Mouse (Mus musculus): Measurements from ENCODE around the gene Sesn1. TPM values are rescaled to one million over a fixed set of nuclear protein-coding genes. Genes with fewer than 3 reads are reported as not detected.
"Not testable (repeated sequence)": the region's sequence is repeated elsewhere in the genome, so short reads cannot be mapped to it uniquely, and the experiment has no call there.

Gene Sesn1
- total RNA-seq (2021) = 10 to 100 TPM; 37.1 to 38.6 TPM
- long read RNA-seq, experiment 1, transcript Sesn1-202 (10 exons, 3,809 nt) = minor isoform, 6 of 46 reads
- long read RNA-seq, experiment 1, transcript Sesn1-201 (10 exons, 2,600 nt) = major isoform, 32 of 46 reads
- long read RNA-seq, experiment 1, partial matches to known transcripts = 6 of 46 reads
- long read RNA-seq, experiment 1, other reads (novel, unspliced or antisense) = 2 of 46 reads
- long read RNA-seq, experiment 2, transcript Sesn1-201 (10 exons, 2,600 nt) = major isoform, 47 of 61 reads
- long read RNA-seq, experiment 2, transcript Sesn1-202 (10 exons, 3,809 nt) = minor isoform, 6 of 61 reads
- long read RNA-seq, experiment 2, partial matches to known transcripts = 4 of 61 reads
- long read RNA-seq, experiment 2, other reads (novel, unspliced or antisense) = 4 of 61 reads

DNA sequence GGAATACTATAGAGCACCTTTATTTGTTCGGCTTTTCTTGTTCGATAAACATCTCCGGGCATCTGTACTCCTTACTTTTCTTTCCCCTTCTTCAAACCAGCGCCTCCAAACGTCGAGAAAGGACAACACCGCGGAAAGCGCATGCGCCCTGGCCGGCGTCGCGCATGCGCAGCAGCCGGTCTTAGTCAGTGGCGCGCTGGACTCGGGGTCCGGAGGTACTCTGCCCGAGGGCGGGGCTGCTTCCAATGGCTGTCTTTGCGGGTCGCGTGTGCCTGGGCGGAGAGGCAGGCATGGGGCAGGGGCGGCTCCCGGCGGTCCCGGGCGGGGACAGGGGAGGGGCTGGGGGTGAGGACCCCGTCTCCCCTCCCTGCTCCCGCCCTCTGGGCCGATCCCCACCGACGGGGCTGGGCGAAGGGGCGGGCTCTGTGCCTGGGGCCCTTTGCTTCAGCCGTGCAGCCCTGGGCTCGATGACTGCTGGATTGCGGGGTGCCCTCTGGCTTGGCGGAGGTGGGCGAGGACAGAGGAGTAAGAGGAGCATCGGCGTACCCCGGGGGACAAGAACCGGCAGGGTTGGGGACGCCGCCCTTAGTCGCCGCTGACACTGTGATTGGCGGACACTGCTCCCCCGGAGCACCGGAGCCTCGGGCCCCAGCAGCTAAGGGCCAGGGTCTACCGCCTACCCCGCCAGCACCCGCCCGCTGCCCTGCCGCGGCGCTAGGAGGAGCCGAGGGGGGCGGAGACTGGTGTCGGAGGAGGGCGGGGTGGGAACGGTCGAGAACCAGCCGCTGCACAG, at the start of gene Sesn1, which contains the start of gene Cep57l1:
TSS of gene Sesn1 (plus strand) at position 165 of the 793 bp plus-strand sequence.
TSS of gene Cep57l1 (minus strand) at position 101 of the 793 bp plus-strand sequence.
- DNase-seq (ENCODE audit: low spot score in 2 of 2) = peak; percentile 95

DNA sequence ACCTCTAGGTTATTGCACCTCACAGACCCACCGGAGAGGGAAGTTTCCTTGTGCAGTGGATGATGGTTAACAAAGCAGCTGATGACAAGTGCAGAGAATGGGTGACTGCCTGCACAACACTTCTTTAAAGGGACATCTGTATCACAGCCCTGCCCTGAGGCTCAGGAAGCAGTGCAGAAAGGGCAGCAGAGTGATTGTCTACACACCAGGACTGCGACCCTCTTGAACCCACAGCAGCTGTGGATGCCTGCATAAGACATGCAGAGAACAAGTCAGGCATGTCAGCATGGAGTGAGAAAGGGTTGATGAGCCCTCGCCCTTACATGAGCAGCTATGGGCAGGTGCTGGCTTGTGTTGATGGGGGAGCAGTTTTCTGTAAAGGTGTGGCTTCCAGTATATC, 48.9 kb upstream of the Sesn1 start:
- DNase-seq (ENCODE audit: low spot score in 2 of 2) = no peak

DNA sequence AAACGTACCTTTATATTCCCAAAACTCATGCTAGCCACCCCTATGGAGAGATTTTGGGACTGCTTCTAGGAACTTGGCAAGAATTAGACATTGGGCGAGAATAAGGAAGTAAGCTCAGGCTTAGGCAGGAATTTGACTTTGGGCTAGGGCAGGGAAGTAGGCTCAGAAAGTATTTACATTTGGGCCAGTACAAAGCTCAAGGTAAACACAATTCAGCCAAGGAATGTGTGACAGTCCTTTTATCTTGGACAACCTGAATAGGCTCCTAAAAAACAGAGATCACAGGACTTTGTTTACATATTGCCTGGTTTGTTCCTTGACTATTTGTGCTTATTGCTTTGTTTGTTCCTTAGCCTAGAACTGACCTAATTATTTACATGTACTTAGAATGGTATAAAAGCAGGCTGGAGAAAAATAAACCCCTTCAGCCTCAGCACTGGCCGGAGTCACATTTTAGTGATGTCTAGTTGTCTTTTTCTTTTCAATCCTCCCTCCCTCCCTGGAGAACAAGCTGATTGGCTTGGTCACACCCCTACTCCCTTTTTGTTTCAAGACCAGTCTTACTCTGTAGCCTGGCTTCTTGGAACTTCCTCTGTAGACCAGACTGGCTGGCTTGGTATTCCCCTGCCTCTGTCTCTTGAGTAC, 45.9 kb upstream of the Sesn1 start:
- DNase-seq (ENCODE audit: low spot score in 2 of 2) = no peak

DNA sequence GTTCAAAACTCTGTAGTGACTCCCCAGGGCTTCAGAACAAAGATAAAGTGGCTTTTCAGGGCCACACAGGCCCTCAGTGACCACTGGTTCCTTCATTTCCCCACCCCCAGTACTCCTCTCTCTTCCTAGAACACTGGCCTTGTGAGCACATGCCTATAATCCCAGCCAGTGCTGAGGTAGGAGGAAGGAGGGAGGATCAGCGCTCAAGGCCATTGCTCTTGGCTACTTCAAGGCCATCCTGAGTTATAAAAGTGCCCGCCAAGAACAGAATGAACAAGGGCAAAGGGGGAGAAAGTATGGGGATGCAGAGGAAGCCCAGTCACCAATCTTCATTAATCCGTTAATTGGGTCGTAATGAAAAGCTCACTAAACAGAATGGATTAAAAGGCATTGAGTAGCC, 44.1 kb upstream of the Sesn1 start:
- no peak for DNase-seq (ENCODE audit: low spot score in 2 of 2)

DNA sequence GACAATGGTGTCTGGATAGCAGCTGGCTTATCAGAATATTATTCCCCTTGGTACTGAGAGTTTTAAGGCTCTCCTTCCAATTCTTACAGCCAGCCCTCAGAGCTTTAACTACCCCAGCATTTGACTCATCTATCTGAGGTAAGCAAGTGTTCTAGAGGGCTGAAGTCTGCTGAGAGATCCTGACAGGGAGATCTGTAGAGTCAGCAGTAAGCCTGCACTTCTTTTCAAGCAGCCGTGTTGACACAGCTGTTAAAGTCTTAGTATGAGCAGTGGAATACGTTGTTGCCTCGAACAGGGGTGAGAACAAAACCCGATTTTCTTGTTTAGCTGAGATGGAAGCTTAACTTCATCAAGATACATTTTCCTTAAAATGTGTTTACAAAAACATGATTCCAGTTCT, 43.5 kb upstream of the Sesn1 start:
- DNase-seq (ENCODE audit: low spot score in 2 of 2) = no peak

DNA sequence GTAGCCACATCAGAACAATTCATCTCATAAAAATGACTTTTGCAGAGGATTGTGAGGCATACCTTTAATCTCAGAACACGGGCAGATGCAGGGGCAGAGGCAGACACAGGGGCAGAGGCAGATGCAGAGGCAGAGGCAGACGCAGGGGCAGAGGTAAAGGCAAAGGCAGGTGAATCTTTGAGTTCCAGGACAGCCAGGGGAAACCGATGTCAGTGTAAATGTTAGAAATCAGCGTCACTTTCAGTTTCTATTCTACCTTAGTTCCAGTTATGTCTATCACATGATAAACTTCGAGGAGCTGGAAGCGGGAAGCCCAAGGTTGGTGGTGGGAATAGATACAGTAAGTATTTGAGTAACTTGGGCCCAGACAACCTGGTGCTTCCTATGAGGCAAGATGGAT, 42.5 kb upstream of the Sesn1 start:
- DNase-seq (ENCODE audit: low spot score in 2 of 2) = no peak

DNA sequence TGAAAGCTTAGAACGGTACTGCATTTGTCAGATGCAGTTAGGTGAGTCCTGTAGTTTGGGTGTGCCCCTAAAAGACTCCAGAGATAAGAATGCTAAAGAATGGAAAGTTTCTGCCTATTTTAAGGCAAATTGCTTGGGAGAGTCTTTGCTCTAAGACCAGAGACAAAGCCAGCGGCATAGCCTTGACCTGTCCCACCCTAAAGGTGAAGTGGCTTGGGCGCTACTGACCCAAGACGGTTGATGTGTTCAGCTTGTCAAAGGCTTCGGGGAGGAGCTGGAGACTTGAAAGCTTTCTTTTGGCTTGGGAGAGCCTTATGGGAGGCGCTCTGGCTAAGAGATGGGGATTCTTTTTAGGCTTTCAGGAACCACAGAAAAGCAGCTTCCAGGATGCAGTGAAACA, 17.4 kb upstream of the Sesn1 start:
- DNase-seq (ENCODE audit: low spot score in 2 of 2) = no peak

DNA sequence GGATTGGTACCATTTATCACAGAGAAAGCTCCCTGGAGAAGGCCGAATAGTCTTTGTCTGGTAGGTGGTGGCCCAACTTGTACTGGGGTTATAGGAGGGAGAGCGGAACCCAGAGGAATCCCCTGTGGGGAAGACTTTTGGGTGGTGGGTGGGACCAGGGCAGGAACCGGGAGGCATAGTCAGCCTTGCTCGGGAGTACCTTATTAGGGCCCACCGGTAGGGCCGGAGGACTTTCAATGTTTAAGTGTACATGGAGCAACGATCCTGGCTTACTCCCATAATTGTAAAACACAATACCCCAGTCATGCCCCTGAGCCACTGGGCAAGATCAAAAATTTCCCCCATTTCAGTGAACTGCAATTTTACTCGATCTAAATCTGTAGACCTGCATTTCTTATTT, 12.5 kb upstream of the Sesn1 start:
- DNase-seq (ENCODE audit: low spot score in 2 of 2) = no peak

DNA sequence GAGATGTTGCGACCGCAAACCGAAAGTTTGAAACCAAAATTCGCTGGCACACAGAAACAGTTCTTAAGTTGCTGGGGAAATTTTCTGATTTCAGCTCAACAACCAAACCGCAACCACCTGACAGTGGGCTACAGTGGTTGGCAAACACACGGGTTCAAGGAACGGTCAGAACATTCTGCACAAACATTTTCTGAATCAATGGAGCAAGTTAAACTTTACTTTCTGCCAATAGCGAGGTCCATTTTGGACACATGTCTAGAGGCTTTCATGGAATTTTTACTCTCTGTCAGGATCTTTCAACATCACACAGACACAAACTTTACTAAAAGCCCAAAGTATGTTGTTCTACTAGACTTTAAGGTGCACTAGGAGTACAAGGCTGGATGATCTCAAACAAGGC, 6.3 kb upstream of the Sesn1 start:
- DNase-seq (ENCODE audit: low spot score in 2 of 2) = no peak

DNA sequence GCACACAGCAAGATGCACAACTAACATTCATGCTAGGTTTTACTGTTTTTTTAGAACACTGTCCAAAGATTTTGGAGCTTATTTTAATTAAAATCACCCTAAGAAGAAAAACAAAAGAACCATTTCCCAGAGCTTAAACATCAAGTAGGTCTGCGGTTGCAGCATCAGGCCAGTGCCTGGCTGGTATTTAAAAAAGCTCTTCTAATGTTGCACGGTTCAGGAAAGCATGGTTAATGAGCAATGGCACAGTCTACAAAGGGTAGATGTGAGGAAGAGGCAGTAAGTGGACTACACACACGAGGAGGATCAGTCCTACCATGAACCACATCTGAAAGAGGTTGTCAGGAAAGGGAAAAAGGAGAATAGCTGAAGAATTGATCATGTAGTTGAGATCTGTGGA, 5.0 kb upstream of the Sesn1 start:
- no peak for DNase-seq (ENCODE audit: low spot score in 2 of 2)

DNA sequence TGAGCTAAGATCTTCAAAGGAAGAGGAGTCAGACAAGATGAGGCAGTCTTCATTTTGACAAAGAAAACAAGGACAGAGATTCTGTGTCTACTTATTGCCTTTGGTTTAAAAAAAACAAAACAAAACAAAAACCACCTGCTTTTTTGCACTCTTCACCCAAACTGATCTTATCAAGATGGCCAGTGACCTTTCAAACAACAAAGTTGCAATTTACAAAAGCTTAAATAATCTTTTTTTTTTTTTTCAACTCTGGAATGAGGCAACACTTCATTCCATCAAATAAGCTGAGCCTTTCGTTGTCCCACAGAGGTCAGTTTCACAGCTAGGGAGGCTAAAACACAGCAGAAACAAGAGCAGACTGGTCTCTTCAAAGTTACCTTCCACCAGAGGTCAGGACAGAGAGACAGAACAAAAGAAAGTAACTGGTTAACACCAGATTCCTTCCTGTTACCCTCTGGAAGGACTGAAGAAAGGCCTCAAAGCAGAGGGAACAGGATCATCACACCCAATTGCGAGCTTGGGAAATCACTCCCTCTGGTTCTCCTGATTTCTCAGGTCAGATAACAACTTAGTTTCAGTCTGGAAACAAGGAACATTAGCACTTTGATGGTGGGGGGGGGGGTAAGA, 3.9 kb upstream of the Sesn1 start:
- DNase-seq (ENCODE audit: low spot score in 2 of 2) = no peak

DNA sequence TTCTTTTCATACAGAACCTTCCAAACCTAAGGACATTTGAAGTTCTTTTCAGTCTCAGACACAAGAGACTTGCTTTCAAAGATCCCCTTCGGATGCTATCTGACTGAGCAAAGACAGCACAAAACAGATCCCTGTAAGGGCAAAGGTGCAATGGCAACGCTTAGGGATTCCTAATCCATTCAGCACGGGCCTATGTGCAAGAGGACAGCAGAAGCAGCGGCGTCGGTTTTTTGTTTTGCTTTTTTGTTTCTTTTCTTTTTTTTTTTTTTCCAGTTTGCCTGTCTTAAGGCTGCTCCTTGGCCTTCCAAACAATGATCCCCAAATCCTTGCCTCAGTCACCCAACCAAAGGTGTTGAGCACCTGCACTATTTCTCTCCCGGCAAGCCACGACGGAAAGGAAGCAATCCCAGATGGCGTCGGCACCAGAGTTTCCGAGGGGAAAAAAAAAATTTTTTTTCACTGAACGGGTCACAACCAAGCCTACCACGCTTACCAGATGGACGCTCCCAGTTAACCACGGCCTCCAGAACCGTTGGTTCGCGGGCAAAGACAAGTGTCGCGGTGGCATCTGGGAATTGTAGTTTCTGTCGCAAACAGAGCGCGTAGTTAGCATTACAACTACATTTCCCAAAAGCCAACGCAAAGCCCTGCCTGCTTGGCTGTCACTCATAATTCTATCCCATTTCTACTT, 510 bp upstream of the Sesn1 start:
- DNase-seq (ENCODE audit: low spot score in 2 of 2) = no peak

DNA sequence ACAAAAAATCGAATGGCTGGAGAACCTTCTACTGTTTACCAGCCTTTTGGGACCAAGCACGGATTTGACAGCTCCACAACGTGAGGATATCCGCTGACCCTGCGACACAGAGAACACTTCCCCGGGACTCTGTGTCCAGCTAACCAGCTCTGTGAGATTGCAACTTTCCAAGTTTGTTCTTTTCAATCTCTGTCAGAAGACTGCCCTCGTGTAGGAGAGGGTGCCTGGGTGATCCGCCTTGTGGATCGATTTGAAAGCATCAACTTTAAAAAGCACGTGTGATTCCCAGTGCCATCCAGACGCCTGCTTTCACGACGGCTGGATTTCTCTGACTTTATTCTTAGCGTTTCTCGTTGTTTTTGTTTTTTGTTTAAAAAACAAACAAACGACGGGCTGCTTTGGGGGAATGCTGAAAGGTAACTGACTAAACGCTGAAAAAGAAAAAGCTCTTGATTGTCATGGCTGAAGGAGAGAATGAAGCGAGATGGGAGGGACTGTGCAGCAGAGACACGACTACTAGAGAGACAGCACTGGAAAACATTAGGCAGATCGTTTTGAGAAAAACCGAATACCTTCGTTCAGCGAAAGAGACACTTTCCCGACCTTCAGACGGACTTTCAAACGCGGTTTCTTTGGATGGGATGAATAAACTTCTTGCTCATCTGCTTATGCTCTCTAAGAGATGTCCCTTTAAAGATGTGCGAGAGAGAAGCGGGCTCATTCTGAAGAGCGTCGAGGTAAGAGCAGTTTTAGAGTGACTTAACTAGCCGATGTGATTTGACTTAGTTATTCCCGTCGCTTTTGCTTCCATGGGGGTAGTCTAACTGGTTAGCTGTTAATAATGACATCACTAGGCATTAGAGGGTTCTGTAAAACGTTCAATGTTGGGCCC, 1.1 kb downstream of the Sesn1 start:
- DNase-seq (ENCODE audit: low spot score in 2 of 2) = no peak

DNA sequence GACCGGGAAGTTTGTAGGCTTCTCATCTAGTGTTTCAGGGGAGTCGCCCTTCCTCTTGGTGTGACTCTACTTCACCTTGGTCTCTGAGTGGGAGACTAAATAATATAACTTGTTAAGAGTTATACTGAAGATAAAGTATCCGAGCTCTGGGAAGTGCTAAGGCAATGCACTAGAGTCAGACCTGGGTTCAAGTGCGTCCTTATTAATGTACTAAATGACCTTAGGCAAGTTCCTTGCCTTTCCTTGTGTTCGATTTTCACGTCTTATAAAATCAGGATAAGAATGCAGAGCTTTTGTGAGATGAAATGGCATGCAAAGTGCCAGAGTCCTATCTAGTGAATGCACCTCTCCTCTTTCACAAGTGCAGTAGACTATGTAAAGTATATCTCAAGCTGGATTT, 2.8 kb downstream of the Sesn1 start:
- no peak for DNase-seq (ENCODE audit: low spot score in 2 of 2)

DNA sequence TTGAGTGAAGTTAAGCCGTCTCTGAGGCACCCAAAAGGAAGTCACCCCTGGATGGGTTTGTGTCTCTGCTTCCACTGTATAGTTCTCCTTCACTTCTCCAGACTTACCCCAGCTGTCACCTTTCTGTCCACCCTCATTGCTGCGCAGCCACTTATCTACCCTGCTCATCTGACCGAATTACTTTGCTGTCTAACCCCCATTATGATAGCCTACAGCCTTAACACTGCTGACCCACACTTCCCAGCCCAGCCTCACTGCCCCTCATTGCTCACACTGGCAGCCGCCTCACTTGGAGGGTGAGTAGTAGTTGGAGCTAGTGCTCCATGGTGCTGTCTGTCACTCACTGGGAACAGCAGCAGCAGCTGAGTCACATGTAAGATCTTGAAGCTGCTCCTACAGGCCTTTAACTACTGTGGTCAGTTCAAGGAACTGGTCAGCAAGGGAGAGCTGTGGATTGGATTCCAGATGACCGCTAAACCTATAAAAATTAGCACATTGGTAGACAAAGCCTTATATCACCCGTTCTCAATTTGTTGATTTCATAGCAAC, 4.6 kb downstream of the Sesn1 start:
- no peak for DNase-seq (ENCODE audit: low spot score in 2 of 2)

DNA sequence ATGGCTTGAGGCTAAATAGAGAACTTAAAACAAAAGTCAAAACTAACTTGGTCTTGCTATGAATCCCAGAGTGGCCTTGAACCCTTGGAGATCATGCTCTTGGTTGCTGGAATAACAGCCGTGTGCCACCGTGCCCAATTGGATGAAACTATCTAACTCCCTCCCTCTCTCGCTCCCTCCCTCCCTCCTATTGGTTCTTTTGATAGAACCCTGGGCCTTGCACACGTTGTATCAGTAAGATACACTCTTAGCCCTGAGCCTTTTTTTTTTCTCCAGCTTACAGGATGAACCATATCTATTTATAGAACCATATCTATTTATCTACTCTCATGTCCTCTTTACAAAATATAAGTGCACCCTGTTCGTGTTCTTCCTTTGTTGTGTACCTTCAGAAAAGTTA, 6.8 kb downstream of the Sesn1 start:
- DNase-seq (ENCODE audit: low spot score in 2 of 2) = no peak

DNA sequence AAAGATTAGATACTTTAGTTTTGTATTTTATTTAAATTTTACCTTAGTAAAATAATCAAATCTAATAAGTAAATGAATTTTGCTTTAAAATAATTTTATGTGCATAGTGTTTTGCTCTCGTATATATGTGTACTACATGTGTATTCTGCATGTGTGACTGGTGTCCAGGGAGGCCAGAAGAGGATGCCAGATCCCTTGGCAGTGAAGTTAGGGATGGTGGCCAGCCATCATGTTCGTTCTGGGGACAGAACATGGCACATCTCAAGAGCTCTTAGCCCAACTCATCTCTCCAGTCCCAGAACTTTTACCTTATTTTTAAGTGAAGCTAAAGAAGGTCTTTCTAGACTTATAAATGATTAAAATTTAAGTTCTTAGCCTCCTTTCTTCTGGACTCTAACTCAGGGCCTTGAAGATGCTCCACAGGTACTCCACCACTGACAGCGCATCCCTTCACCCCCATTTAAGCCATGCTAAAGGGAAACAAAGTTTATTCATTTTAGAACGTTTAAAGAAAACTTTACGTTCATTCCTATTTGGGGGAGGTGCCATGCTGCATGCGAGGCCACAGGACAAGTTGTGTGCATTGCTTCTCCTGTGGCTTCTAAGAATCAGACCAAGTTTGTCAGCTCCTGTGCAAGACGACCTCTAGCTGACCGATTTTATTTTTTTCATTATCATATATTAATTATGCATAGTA, 8.4 kb downstream of the Sesn1 start:
- no peak for DNase-seq (ENCODE audit: low spot score in 2 of 2)

DNA sequence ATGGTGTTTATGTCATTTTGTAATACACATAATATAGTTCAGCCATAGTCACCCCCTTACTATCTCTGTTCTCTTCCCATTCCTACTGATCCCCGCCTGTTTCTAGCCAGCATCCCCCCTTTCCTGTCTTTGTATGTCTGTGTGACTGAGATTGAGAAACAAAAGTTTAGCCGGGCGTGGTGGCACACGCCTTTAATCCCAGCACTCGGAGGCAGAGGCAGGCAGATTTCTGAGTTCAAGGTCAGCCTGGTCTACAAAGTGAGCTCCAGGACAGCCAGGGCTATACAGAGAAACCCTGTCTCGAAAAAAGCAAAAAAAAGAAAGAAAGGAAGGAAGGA, 9.0 kb downstream of the Sesn1 start:
- DNase-seq (ENCODE audit: low spot score in 2 of 2) = not testable (repeated sequence)

DNA sequence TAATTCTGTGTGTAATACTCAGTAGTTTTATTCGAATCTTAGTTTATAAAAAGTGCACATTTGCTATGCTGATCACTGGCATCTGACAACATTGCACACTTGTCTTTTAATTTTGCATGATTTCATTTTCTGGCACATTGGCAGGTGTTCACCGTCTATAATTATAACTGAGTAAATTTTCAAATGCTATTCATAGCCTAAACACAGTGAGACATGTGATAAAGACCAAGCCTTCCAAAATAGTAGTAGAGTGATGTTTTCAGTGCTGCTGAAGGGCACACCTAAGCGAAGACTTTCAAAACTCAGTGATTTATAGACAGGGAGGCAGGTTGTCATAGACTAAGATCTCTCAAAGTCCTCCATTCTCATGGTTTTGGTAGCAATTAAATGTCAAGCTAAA, 9.6 kb downstream of the Sesn1 start:
- peak in 1 of 2 experiments; percentile 48 for DNase-seq (ENCODE audit: low spot score in 2 of 2)

Measured in layer of hippocampus, postnatal 14 days (tissue).